Mouse (Mus musculus): ENCODE measurements around the gene Ccdc142.

Ccdc142 gene

DNA sequence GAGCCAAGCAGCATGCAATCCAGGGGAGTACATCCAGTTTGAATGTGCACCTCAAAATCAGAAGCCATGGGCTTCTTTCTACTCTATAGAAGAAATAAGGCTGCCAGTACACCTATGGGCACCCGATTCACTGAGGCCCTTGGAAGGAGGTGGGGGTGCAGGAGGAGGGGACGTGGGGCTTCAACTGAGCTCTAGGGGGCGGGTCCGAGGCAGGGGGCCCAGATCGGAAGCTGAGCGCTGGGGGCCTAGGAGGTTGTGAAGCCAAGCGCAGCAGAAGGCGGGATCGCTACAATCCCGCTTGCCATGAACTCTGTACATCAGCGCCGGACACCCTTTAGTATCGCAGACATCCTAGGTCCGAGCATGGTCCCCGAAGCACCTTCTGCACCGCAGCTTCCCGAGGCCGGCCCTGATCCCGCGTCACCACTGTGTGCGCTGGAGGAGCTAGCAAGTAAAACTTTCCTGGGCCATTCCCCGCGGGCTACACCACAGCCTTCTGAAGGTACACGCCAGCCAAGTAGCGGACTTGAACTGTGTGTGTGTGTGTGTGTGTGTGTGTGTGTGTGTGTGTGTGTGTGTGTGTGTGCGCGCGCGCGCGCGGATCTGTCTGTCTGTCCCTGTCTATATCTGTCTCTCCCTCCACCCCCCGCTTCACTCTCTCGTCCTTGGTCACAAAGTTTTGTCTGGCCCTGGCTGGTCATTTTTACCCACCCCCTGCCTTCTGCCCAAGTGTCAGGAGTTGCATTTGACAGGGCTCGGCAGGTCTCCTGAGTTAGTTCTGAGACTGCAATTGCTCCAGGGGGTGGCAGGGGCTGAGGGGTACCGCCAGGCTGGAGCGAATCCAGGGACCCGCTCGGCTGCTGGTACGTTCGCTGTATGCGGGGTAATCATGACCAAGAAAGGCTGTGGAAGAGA lies 15.0 kb upstream of the Ccdc142 start, which contains the start of gene Lbx2:
Lbx2 (plus strand) TSS at position 247 of the 915 bp plus-strand sequence.
- DNase-seq: peak; percentile 24 to 45

DNA sequence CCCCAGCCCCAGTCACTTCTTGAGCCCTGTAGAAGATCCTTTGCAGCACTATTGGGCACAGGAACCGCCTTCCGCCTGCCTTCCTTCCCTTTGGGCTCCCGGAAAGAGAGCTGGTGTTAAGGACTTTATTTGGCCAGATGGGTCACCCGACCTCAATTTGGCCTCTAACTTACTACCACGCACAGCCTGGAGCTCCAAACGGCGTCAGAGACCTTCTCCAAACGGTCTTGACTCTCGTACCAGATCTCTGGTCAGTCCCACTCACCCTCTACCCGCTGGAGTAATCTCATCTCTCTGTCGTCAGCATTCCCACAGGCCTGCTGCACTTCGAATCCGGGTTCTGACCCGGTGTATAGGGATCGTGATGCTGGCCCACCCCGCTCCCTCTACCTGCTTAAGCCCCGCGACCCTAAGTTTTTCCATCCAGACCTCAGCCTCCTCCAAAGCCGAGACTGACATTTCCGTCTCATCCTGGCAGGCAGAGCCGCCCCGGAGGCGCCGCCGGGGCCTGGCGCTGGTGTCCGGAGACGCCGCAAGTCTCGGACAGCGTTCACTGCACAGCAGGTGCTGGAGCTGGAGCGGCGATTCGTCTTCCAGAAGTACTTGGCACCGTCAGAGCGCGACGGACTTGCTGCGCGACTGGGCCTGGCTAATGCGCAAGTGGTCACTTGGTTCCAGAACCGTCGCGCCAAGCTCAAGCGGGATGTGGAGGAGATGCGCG lies 14.0 kb upstream of the Ccdc142 start:
- no peak for DNase-seq

DNA sequence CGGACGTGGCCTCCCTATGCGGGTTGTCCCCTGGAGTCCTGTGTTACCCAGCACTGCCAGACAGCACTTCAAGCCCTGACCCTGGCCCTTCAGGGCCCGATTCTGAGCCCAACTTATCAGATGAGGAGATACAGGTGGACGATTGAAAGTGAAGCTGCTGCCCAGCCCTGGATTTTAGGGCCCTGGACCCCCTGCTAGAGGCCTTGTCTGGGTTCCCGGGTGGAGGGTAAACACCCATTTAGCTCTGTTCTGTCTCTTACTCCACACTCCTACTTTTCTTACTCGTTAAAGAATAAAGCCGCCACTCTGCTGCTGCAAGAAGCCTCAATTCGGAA lies 13.5 kb upstream of the Ccdc142 start:
- DNase-seq: no peak

DNA sequence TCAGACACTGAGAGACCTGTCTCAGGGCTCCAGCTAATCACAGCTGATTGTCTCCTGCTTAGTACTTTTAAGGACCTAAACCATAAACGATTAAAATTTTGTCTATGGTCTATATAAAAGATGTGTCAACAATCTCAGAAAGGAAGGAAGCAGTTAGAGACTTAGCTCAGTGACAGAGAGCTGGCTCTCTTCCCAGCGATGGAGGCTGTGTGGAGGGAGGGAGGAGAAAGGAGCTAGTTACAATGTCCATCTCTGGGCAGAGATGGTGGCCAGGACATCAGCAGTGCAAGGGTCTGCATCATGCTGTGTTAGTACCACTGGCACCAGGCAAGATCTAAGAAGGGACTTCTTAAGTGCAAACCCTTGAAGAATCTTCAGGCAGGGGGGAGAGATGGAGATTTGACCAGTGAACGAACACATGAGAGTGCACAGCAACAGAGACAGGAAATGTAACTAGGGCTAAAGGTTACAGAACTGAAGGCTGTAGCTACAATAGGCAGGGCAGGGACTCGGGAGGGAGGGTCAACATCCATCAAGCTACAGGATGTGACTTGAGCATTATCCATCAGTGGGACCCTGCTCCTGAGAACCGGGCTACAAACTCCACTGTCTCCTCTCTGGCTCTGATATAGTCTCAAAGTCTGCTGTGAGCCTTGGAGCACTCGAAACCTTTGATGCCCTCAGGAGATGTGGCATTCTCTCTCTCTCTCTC lies 8.8 kb upstream of the Ccdc142 start:
- no peak for DNase-seq

DNA sequence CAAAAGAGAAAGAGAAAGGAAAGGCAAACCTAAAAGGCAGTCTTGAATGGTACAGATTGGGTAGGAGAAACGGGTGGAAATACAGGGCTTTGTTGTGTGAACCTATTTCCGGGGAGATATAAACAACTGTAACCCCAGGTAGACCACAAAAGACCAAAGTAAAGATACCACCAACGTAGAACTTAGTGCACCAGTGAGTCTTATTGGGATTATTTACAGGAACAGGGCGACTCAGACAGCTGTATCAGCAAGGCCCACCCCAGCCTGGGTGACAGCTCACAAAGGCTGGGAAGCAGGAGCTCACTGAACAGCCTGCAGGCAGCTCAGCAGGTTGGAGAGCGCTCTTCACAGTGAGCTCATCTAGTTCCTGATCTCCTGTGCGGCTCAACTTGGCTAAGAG lies 5.4 kb upstream of the Ccdc142 start:
- DNase-seq: peak; percentile 47 to 68

DNA sequence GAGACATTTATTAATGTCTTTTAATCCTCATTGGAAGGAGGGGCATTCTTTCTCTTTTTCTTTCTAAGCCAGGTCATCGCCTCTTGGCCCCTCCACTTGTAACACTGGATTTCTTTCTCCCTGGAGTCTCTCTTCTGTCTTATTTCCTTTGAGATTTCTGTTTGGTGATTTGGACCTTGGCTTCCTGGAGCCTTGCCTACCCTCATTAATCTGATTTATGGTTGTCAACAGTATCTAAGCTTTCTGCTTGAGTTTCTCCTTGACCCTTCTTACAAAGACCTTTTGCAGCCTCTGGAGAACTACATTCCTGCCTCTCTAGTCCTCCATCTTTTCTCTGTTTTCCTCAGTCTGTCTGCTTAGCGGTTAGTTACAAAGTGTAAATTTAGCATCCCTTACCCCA lies 3.0 kb upstream of the Ccdc142 start:
- no peak for DNase-seq

DNA sequence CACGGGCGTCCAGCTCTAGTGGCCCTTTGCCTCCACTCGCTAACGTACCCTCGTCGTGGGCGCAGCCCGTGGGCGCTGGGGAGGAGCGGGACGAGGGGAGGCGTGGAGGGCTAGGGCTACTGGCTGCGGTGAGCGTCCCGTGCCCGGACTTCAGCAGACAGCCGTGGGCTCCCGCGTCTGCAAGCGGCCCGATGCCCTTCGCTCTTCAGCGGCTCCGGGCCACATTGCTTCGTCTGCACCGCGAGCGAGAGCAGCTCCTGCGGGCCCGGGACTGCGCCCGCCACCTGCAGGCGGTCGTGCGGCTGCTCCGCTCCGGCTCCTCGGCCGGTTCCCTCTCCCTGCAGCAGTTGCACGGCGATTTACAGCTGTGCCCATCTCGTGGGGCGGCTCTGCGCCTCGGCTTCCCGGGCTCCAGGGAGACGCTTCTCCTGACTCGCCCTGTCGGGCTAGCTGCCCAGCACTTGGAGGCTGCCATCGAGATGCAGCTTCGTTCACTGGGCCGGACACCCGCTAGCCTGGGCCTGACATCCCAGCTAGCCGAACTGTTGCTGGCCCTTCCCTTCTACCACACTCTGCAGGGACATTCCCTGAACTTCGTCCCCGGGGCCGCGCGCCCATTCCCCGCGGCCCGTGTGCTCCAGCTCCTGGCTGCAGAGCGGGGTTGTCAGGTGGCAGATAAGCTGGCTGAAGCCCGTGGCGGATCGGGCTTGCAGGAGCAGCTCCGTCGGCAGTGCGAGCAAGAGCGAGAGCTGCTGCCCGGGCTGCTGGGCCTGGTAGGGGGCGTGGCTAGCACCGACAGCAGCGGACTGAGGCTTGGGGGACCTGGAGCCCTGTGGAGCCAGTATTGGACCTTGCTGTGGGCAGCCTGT lies 521 bp downstream of the Ccdc142 start:
- peak; percentile 81 to 84 for DNase-seq

DNA sequence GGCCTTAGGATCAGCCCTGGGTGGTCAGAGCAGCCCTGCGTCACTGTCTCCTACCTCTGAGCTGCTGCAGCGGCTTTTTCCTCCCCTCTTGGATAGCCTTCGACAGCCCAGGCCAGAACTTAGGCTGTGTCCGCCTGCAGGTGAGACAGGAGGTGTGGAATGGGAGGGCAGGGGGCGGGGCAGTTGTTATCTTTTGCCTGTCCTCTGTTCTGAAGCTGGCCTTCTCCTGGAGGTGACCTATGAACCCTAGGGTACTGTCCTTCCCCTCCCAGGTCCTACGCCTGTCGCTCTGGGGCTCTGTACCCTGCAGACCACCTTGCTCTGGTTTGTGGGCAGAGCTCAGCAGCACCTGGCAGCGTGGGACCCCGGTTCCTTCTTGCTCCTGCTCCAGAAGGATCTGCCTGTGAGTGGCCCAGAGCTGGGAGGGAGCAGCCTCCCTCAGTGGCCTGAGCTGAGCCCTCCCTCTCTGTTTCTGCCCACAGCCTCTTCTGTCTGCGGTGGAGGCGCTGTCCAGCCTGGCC lies 1.8 kb downstream of the Ccdc142 start:
- DNase-seq: no peak

DNA sequence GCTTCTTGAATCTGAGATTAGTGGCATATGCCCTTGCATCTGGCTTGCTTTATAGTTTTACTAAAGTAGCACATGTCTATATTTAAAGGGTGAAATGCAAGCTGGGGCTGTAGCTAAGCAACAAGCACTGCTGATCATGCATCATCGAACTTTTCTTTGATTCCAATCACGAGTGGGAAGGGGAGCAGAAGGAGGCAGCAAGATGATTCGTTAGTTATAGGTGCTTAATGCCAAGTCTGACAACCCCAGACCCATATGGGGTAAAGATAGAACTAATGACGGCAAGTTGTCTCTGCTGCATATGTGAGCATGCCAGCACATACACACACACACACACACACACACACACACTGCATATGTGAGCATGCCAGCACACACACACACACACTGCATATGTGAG lies 2.8 kb downstream of the Ccdc142 start:
- no peak for DNase-seq

DNA sequence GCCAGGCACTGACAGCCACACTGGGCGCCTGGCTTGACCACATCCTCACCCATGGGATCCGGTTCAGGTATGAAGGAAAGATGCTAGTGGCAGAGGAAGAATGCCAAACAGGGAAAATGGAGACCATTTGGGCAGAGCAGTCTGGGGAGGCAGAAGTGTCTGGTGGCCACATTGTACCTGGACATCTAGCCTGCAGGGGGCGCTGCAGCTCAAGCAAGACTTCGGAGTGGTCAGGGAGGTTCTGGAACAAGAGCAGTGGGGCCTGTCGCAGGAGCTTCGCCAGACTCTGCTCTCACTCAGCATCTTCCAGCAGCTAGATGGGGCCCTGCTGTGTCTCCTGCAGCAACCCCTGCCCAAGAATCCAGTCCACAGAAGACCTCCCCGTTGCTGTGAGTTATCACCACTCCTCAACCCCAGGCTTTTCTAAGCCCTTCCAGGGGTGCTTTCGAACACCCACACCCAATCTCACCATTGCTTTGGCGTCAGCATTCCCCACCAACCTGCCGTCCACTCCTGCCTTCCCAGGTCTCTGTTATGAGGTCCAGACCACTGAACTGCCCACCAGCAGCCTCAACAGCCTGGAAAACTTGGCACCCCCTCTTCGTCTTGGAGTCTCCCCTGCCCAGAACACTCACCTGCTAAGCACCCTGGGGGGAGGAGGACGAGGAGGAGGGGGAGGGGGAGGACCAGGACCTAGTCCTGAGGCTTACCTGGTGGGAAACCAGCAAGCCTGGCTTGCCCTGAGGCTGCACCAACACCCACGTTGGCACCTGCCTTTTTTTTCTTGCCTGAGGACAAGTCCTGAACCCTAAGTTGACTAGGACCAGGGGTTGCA lies 6.4 kb downstream of the Ccdc142 start:
- DNase-seq: peak; percentile 83

DNA sequence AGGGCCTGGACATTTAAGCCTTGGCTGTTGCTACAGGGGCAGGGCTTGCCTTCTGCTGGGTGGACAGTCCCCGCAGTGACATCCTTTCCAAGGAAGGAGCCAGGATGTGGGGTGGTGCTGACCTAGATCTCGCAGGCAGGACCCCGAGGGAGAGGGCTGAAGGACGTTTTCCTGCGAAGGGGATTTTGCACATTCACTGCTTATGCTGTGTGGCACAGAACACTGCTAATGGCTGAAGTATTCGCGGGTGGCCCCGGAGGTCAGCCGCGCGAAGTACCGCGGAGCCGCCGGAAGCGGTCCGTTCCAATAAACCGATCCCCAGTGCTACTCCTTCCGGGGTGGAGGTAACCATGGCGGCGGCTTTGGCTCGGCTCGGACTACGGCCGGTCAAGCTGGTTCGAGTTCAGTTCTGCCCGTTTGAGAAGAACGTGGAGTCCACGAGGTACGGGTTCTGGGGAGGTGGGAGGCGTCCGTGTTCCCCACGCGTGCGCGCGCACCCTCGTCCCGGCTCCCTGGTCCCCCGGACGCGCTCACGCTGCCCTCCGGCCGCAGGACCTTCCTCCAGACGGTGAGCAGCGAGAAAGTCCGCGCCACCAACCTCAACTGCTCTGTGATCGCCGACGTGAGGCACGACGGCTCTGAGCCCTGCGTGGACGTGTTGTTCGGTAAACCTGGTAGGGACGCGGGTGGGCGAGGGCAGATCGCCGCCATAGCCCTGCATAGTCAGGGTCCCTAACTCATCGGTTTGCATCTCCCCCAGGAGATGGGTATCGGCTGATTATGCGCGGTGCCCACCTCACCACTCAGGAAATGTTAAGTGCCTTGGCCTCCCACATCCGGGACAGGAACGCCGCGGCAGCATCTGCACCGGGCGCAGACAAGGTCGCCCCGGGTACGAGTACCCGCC lies 7.6 kb downstream of the Ccdc142 start, which contains the start of gene Mrpl53:
Mrpl53 (plus strand) TSS at position 279 of the 907 bp plus-strand sequence.
- DNase-seq: peak; percentile 70 to 72

DNA sequence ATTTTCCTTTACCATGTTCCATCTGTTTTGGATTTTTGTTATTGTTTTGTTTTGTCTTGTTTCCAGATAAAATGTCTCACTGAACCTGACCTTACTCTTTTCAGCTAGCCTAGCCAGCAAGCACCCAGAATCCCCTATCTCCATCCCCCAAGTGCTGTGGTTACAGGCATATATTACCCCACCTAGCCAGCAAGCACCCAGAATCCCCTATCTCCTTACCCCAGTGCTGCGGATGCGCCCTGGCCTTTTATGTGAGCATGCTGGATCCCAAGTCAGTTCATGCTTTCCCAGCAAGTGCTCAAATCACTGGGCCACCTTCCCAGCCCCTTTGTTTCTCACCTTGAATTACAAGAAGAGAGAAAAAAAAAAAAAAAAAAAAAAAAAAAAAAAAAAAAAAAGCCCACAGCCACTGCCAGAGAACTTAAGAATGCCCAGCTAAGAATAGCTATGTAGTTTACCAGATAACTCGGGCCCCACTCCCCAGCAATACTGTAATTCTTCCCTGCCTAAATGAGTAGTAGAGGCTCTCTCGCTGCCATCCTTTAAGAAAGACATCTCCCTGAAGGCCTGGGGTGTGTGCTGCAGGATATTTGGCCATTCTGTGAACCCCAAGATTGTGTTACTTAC lies 10.2 kb downstream of the Ccdc142 start:
- no peak for DNase-seq

DNA sequence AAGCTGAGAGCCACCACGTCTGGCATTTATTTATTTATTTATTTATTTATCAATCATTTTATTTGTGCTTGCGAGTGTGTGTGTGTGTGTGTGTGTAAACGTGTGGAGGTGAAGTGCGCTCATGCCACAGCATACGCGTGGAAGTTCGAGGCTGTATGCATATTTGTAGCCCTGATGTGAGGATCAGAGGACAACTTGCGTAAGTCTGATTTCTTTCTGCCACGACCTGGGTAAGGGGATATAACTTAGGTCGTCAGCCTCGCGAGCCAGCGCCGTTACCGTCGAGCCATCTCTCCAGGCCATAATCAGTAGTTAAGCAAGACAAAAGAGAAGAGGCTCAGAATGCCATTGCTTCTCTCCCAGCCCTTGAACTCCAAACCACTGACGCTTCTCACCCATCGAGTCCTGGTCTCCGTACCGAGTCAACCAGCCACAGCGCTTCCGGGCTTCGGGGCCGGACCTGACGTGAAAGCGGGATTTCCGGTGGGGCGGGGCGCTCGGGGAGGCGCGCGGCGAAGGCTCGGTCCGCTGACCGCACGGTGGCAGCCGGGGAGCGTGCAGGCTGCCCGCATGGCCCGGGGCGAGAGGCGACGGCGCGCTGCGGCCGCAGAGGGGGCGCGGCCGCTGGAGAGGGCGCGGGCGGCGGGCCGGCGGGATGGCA lies 13.7 kb downstream of the Ccdc142 start, which contains the start of gene Mogs:
Mogs (plus strand) TSS at position 486 of the 661 bp plus-strand sequence.
- peak; percentile 92 to 93 for DNase-seq

DNA sequence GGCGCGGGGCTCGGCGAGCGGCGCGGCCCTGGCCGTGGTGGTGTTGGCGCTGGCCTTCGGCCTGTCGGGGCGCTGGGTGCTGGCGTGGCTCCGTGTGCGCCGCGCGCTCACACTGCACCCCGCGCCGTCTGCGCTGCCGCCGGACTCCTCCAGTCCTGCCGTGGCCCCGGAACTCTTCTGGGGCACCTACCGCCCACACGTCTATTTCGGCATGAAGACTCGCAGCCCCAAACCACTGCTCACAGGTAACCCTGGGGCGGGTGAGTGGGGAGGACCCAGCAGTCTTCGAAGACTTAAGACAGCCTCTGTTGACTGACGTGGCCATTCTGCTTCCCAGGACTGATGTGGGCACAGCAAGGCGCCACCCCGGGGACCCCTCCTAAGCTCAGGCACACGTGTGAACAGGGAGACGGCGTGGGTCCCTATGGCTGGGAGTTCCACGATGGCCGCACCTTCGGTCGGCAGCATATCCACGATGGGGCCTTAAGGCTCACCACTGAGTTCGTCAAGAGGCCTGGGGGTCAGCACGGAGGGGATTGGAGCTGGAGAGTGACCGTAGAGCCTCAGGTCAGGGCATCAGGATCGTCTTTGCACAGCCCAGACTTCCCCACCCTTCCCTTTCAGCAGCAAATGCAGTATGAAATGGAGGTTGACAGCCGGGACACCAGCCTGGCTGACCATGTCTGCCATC lies 14.4 kb downstream of the Ccdc142 start:
- DNase-seq: peak in 1 of 2 experiments; percentile 36

DNA sequence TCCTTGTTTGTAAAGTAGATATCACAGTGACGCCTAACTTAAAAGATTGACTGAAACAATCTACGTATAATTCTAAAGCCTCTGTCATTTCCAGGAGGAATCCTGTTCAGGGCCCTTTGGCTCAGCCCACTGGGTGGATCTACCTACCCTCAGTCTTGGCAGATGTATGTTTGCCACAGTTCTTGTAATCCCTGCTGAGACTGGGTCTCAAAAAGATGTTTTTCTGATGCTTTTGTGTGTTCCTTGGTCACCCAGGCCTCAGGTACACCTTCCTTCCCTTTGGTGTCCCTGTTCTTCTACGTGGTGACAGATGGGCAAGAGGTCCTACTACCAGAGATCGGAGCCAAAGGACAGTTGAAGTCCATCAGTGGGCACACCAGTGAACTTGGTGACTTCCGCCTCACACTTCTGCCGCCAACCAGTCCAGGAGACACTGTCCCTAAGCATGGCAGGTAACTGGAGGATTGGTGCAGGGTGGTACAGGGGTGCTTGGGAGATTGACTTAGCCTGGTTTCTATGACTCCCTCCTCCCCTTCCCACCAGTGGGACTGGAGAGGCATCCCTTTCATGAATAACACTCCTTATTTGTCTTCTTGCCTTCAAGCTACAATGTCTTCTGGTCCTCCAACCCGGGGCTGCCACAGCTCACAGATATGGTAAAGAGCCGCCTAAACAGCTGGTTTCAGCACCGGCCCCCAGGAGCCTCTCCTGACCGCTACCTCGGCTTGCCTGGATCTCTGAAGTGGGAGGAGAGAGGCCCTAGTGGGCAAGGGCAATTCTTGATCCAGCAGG lies 15.2 kb downstream of the Ccdc142 start:
- no peak for DNase-seq

DNA sequence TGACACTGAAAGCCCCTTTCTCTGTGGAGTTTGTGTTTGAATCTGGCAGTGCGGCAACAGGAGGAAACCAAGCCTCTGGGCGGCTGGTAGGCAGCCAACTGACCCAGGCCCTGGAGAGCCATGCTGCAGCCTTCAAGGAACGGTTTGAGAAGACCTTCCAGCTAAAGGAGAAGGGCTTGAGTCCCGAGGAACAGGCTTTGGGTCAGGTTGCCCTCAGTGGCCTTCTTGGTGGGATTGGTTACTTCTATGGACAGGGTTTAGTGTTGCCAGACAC lies 15.7 kb downstream of the Ccdc142 start:
- no peak for DNase-seq

DNA sequence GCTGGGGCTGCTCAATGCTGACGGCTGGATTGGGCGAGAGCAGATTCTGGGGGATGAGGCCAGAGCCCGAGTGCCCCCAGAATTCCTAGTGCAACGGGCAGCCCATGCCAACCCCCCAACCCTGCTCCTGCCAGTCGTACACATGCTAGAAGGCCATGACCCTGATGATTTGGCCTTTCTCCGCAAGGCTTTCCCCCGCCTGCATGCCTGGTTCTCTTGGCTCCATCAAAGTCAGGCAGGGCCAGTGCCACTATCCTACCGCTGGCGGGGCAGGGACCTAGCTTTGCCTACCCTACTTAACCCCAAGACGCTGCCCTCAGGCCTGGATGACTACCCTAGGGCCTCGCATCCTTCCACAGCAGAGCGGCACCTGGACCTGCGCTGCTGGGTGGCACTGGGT lies 16.2 kb downstream of the Ccdc142 start:
- DNase-seq: no peak

DNA sequence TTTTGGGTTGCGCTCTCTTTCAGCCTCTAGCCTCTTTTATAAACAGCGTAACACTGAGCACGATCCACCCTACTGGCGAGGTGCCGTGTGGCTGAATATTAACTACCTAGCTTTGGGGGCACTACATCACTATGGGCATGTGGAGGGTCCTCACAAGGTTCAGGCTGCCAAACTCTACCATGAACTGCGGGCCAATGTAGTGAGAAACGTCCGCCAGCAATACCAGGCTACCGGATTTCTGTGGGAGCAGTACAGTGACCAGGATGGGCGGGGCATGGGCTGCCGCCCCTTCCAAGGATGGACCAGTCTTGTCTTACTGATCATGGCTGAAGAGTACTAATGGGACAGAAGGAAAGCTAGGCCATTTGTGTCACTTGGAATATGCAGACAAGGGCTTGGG lies 17.0 kb downstream of the Ccdc142 start:
- DNase-seq: no peak

Data from thymus, postnatal 36 days (tissue).